Mouse (Mus musculus) ES-E14 (cell line): ENCODE data around the gene Popdc3.

Experiments
- CHD2 ChIP-seq: IDR thresholded peaks from 2 replicates; pipeline ENCODE4 v1.6.1; 2014; ENCODE audit warnings: mild to moderate bottlenecking, low read depth, low read length, inconsistent platforms
- HCFC1 ChIP-seq: IDR thresholded peaks from 2 replicates; pipeline ENCODE4 v1.6.1; 2012; ENCODE audit warnings: low read length, inconsistent platforms, borderline replicate concordance; ENCODE audit not compliant: insufficient read depth
- MAFK ChIP-seq: IDR thresholded peaks from 2 replicates; pipeline ENCODE4 v1.6.1; 2014; ENCODE audit warnings: mild to moderate bottlenecking, low read depth, low read length, inconsistent platforms; ENCODE audit not compliant: insufficient read depth
- ZC3H11A ChIP-seq: IDR thresholded peaks from 2 replicates; pipeline ENCODE4 v1.6.1; 2012; ENCODE audit warnings: low read depth, mild to moderate bottlenecking, inconsistent platforms, low read length, borderline replicate concordance
- ZNF384 ChIP-seq: IDR thresholded peaks from 2 replicates; pipeline ENCODE4 v1.6.1; 2012; ENCODE audit warnings: low read depth, low read length, inconsistent platforms

- TF ChIP-seq HCFC1, result no peak
- no peak for TF ChIP-seq ZC3H11A
- TF ChIP-seq CHD2, result no peak
- no peak for TF ChIP-seq ZNF384
- no peak for TF ChIP-seq MAFK
Measured at GRCm38 (mm10) chr10:45289218-45290105, 111.6 kb downstream of the Popdc3 start.
